Mouse (Mus musculus): Measurements from ENCODE around the gene Ppp1r13b. TPM values are rescaled to one million over a fixed set of nuclear protein-coding genes. Genes with fewer than 3 reads are reported as not detected.

Ppp1r13b gene
- total and polyA plus RNA-seq, 3 experiments: 1.5 to 8.7 TPM; not detected in 1

- Histone ChIP-seq H3K4me1 (ENCODE audit: control insufficient read depth in 1 of 2, insufficient read depth in 2 of 2, low read length in 2 of 2) (peaks cover 4 to 6% of the 10 kb centered on the region in 2 experiments; a peak in 3 of 4 replicates), H3K9ac (ENCODE audit: control insufficient read depth, low read depth, low read length, poor library complexity, severe bottlenecking) (no peak overlapping the region), H3K9me3 (replicated peaks; ENCODE audit: insufficient read depth, low read length) (no peaks in the 10 kb centered on the region), H3K27me3 (ENCODE audit: control insufficient read depth in 1 of 2, insufficient read depth in 2 of 2, low read length in 2 of 2) (no peaks in the 10 kb centered on the region), H3K27ac (ENCODE audit: control insufficient read depth, low read depth, low read length) (no peak overlapping the region), H3K4me3 (ENCODE audit: control insufficient read depth in 1 of 2, insufficient read depth in 1 of 2, low read depth in 2 of 2, low read length in 2 of 2) (no peak overlapping the region), H3K79me2 (ENCODE audit: control insufficient read depth, insufficient read depth, low read length, poor library complexity) (no peaks in the 10 kb centered on the region), H3K36me3 (ENCODE audit: control insufficient read depth in 1 of 2, insufficient read depth in 2 of 2, low read length in 2 of 2) (peaks cover 0 to 6% of the 10 kb centered on the region in 2 experiments; a peak in 1 of 4 replicates)
- no peak for TF ChIP-seq RCOR1 (IDR thresholded peaks at IDR 0.05; ENCODE audit: low read depth, low read length)
- TF ChIP-seq HCFC1 (IDR thresholded peaks at IDR 0.05; ENCODE audit: low read depth, low read length): no peak
- TF ChIP-seq TCF12 (IDR thresholded peaks at IDR 0.05; ENCODE audit: low read depth, low read length): no peak
- no peak for TF ChIP-seq MAZ (IDR thresholded peaks at IDR 0.05; ENCODE audit: low read depth, low read length)
- no peak for TF ChIP-seq CTCF (IDR thresholded peaks at IDR 0.05 in 2 of 3, conservative IDR thresholded peaks at IDR 0.05 in 1 of 3; ENCODE audit: control insufficient read depth in 1 of 3, insufficient read depth in 1 of 3, low read depth in 2 of 3, low read length in 3 of 3, poor library complexity in 1 of 3, severe bottlenecking in 1 of 3)
- no peak for TF ChIP-seq UBTF (IDR thresholded peaks at IDR 0.05; ENCODE audit: borderline replicate concordance, insufficient read depth, low read depth, low read length)
- no peak for TF ChIP-seq MXI1 (IDR thresholded peaks at IDR 0.05; ENCODE audit: low read depth, low read length)
- TF ChIP-seq NRF1 (IDR thresholded peaks at IDR 0.05; ENCODE audit: insufficient read depth, low read depth, low read length, poor library complexity, severe bottlenecking): no peak
- TF ChIP-seq MYB (IDR thresholded peaks at IDR 0.05; ENCODE audit: low read depth, low read length): no peak
- no peak for TF ChIP-seq POLR2A (IDR thresholded peaks at IDR 0.05; ENCODE audit: control insufficient read depth in 1 of 2, insufficient read depth in 1 of 2, low read depth in 1 of 2, low read length in 2 of 2, poor library complexity in 1 of 2)
- no peak for TF ChIP-seq KAT2A (conservative IDR thresholded peaks at IDR 0.05; ENCODE audit: low read depth, low read length)
- no peak for TF ChIP-seq SIN3A (IDR thresholded peaks at IDR 0.05; ENCODE audit: low read length)
- no peak for TF ChIP-seq BHLHE40 (IDR thresholded peaks at IDR 0.05; ENCODE audit: borderline replicate concordance, low read depth, low read length)
- TF ChIP-seq MAFK (IDR thresholded peaks at IDR 0.05; ENCODE audit: borderline replicate concordance, low read depth, low read length): no peak
- TF ChIP-seq ZKSCAN1 (IDR thresholded peaks at IDR 0.05; ENCODE audit: low read depth, low read length): no peak
- no peak for TF ChIP-seq EP300 (IDR thresholded peaks at IDR 0.05; ENCODE audit: low read depth in 1 of 2, low read length in 2 of 2)
- DNase-seq (ENCODE audit: low read depth, low spot score): no peak
Observed at GRCm38 (mm10) chr12:111888303-111888864, 19.5 kb downstream of the Ppp1r13b start.

GRCm38 (mm10) chr12:111887005-111887404, 20.9 kb downstream of the Ppp1r13b start:
- Histone ChIP-seq H3K27me3 (ENCODE audit: control insufficient read depth in 1 of 2, insufficient read depth in 2 of 2, low read length in 2 of 2) (no peaks in the 10 kb centered on the region), H3K27ac (ENCODE audit: control insufficient read depth, low read depth, low read length) (no peak overlapping the region), H3K36me3 (ENCODE audit: control insufficient read depth in 1 of 2, insufficient read depth in 2 of 2, low read length in 2 of 2) (peaks cover 0 to 15% of the 10 kb centered on the region in 2 experiments; a peak in 2 of 4 replicates), H3K9ac (ENCODE audit: control insufficient read depth, low read depth, low read length, poor library complexity, severe bottlenecking) (no peak overlapping the region), H3K79me2 (ENCODE audit: control insufficient read depth, insufficient read depth, low read length, poor library complexity) (no peaks in the 10 kb centered on the region), H3K4me3 (ENCODE audit: control insufficient read depth in 1 of 2, insufficient read depth in 1 of 2, low read depth in 2 of 2, low read length in 2 of 2) (no peak overlapping the region), H3K4me1 (ENCODE audit: control insufficient read depth in 1 of 2, insufficient read depth in 2 of 2, low read length in 2 of 2) (peaks cover 11 to 14% of the 10 kb centered on the region in 2 experiments), H3K9me3 (replicated peaks; ENCODE audit: insufficient read depth, low read length) (no peaks in the 10 kb centered on the region)
- DNase-seq (ENCODE audit: low read depth, low spot score): no peak
- TF ChIP-seq KAT2A (conservative IDR thresholded peaks at IDR 0.05; ENCODE audit: low read depth, low read length): no peak
- TF ChIP-seq ZMIZ1 (IDR thresholded peaks at IDR 0.05; ENCODE audit: low read depth, low read length): no peak
- no peak for TF ChIP-seq BHLHE40 (IDR thresholded peaks at IDR 0.05; ENCODE audit: borderline replicate concordance, low read depth, low read length)
- TF ChIP-seq POLR2A (IDR thresholded peaks at IDR 0.05; ENCODE audit: control insufficient read depth in 1 of 2, insufficient read depth in 1 of 2, low read depth in 1 of 2, low read length in 2 of 2, poor library complexity in 1 of 2): no peak
- TF ChIP-seq TCF12 (IDR thresholded peaks at IDR 0.05; ENCODE audit: low read depth, low read length): no peak
- no peak for TF ChIP-seq ZC3H11A (IDR thresholded peaks at IDR 0.05; ENCODE audit: low read depth, low read length)
- TF ChIP-seq GABPA (IDR thresholded peaks at IDR 0.05; ENCODE audit: low read depth, low read length): no peak
- no peak for TF ChIP-seq USF2 (IDR thresholded peaks at IDR 0.05; ENCODE audit: borderline replicate concordance in 1 of 2, insufficient read depth in 1 of 2, low read depth in 1 of 2, low read length in 2 of 2)
- no peak for TF ChIP-seq CHD2 (IDR thresholded peaks at IDR 0.05; ENCODE audit: low read length)
- TF ChIP-seq MAFK (IDR thresholded peaks at IDR 0.05; ENCODE audit: borderline replicate concordance, low read depth, low read length): no peak
- TF ChIP-seq NRF1 (IDR thresholded peaks at IDR 0.05; ENCODE audit: insufficient read depth, low read depth, low read length, poor library complexity, severe bottlenecking): no peak
- no peak for TF ChIP-seq E2F4 (IDR thresholded peaks at IDR 0.05; ENCODE audit: borderline replicate concordance, low read depth, low read length)
- TF ChIP-seq MXI1 (IDR thresholded peaks at IDR 0.05; ENCODE audit: low read depth, low read length): no peak
- no peak for TF ChIP-seq POLR2AphosphoS2 (IDR thresholded peaks at IDR 0.05; ENCODE audit: low read length)
- no peak for TF ChIP-seq MAX (IDR thresholded peaks at IDR 0.05; ENCODE audit: low read length)

Measured in MEL (cell line).